In the genomic region with DNA sequence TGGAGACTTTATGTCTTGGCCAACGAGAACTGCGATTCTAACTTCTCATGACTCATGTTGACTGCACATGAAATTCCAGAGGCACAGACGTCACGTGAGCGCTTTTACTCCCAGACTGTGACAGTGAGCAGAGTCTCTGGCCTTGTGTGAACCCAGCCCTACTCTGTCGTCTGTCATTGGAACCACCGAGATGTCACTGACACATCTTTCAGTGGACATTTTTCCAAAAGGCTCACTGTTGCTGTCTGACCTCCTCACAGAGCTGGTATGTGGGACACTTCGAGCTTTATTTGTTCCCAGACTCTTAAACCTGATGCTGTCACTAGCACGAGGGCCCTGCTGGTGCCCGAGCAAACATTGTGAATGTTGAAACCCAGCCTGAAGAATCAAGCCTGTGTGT, we compare ENCODE assay signal across 11 mouse cellular contexts.
DNase-seq lines count a peak whose midpoint lies in the region; ATAC-seq lines count a peak whose summit lies in the region.
"Had no signal": no experiment of that assay in that cellular context is flagged by ENCODE, and none has a peak within 500 bp of the region (broad histone marks: within the 10 kb centered on the region; RNA-seq: fewer than 3 reads in every experiment).

No protein-coding gene starts in this region.

- peak; percentile 26 to 59 for DNase-seq in adrenal gland, adult (ENCODE audit: inconsistent age in 2 of 2, low spot score in 1 of 2)
- no peak for DNase-seq in adrenal gland, postnatal 4 days (ENCODE audit: low spot score in 2 of 2)
- peak; percentile 97 for DNase-seq in heart, adult 11 months
- peak; percentile 39 to 54 for DNase-seq in heart, postnatal 14 days
- peak; percentile 69 for DNase-seq in lung, postnatal 25 days (ENCODE audit: low spot score)
- DNase-seq in layer of hippocampus, postnatal 25 days (ENCODE audit: extremely low spot score in 1 of 2, low spot score in 1 of 2), result no peak
- no peak for DNase-seq in embryo, embryonic 11 days
- DNase-seq: cerebellum, postnatal 36 days; thymus, postnatal 4 days had no signal

- intact Hi-C loops in heart, postnatal 14 days (cut with DNase I), result loop anchor here (2.0 to 10.0 kb wide), 6 partner anchors 78 to 538 kb away; partner anchors contain the start of gene Pde7b

- no peak for ATAC-seq in cerebellum, adult (ENCODE audit: insufficient number of reproducible peaks, low FRiP score, low TSS enrichment)
- ATAC-seq: intestine, postnatal 0 days had no signal

Comparison
In these comparisons a context has a peak if more than half of its experiments do, and no peak if none do; other contexts are left out.
1. DNase-seq: peak in adrenal gland, adult (2 of 2), heart, adult 11 months (single experiment), heart, postnatal 14 days (2 of 2) and lung, postnatal 25 days (single experiment); none in adrenal gland, postnatal 4 days (0 of 2), layer of hippocampus, postnatal 25 days (0 of 2) and embryo, embryonic 11 days (single experiment).